Mouse (Mus musculus) stomach, embryonic 14.5 days (tissue): ENCODE results near the gene Ercc6l. TPM values are rescaled to one million over a fixed set of nuclear protein-coding genes. Genes with fewer than 3 reads are reported as not detected.

Source experiments
- polyA plus RNA-seq: library from polyadenylated mRNA; unstranded; fragments of >200 nt; fragmentation: Nextera tagmentation; extraction: Ambion mirVana; gene quantifications from 2 replicates; pipeline ENCODE4 v1.2.1, GENCODE M21; 2014

Gene Ercc6l
- polyA plus RNA-seq, 1 experiment from 2014 or later, result 12.5 TPM

Other genes starting within 250 kb of the Ercc6l start
- gene Rtl5, start 85.8 kb downstream of the Ercc6l start, polyA plus RNA-seq, result 1.6 and 2.9 TPM in 2 replicates
- gene Pin4, start 37.6 kb downstream of the Ercc6l start, polyA plus RNA-seq, result 74.4 and 86.4 TPM in 2 replicates
- gene Rps4x, start 32.3 kb upstream of the Ercc6l start, polyA plus RNA-seq, result 1,018 and 1,051 TPM in 2 replicates
- gene Cited1, start 95.1 kb upstream of the Ercc6l start, polyA plus RNA-seq, result 3.8 and 5.1 TPM in 2 replicates